Mouse (Mus musculus) erythroblast, embryonic 14.5 days (primary cell): ENCODE results near the gene Olfr549. TPM values are rescaled to one million over a fixed set of nuclear protein-coding genes. Genes with fewer than 3 reads are reported as not detected.

Source experiments
- H3K27me3 ChIP-seq: 2 replicates; pipeline ENCODE4 v1.6.1; 2012; ENCODE audit warnings: inconsistent platforms; ENCODE audit not compliant: control insufficient read depth
- H3K36me3 ChIP-seq: 2 replicates; pipeline ENCODE4 v1.6.1; 2012; ENCODE audit warnings: mild to moderate bottlenecking, inconsistent platforms; ENCODE audit not compliant: control insufficient read depth
- H3K4me1 ChIP-seq: 2 replicates; pipeline ENCODE4 v1.6.1; 2012; ENCODE audit warnings: inconsistent platforms; ENCODE audit not compliant: control insufficient read depth
- H3K4me3 ChIP-seq: replicated peaks from 2 replicates; pipeline ENCODE3; 2012; ENCODE audit warnings: moderate library complexity, mild to moderate bottlenecking, inconsistent platforms
- H3K9me3 ChIP-seq: 2 replicates; pipeline ENCODE4 v1.6.1; 2012; ENCODE audit warnings: low read length, inconsistent platforms, mixed read lengths; ENCODE audit not compliant: control insufficient read depth
- GATA1 ChIP-seq: IDR thresholded peaks from 2 replicates; pipeline ENCODE4 v1.6.1; 2012; ENCODE audit warnings: low read length, inconsistent platforms, mixed read lengths
- TAL1 ChIP-seq: IDR thresholded peaks from 3 replicates; pipeline ENCODE4 v1.6.1; 2012; ENCODE audit warnings: low read length, inconsistent platforms, mixed read lengths
- polyA plus RNA-seq: library from polyadenylated mRNA; stranded (reverse); fragments of >175 nt; gene quantifications from 2 replicates; pipeline ENCODE4 v1.2.3, GENCODE M21; 2012

Olfr549 gene
- polyA plus RNA-seq, 1 experiment, result not detected

- H3K4me3 ChIP-seq, result no peak within 1 kb of the TSS
- no peaks in the 10 kb centered on the region for H3K9me3 ChIP-seq
- TF ChIP-seq GATA1 (no peak), TAL1 (no peak)
- no peaks in the 10 kb centered on the region for H3K36me3 ChIP-seq
- no peaks in the 10 kb centered on the region for H3K27me3 ChIP-seq
- no peaks in the 10 kb centered on the region for H3K4me1 ChIP-seq
These were observed 21.5 kb downstream of the Olfr549 start, which contains the start of gene Olfr550 for GRCm38 (mm10) chr7:102571142-102571541. TSS of gene Olfr550 (plus strand) at chr7:102571442.

- Histone ChIP-seq H3K4me1 (no peaks in the 10 kb centered on the region), H3K9me3 (no peaks in the 10 kb centered on the region), H3K27me3 (no peaks in the 10 kb centered on the region), H3K36me3 (no peaks in the 10 kb centered on the region), H3K4me3 (no peak overlapping the region)
- TF ChIP-seq TAL1 (no peak), GATA1 (no peak)
These were observed 23.6 kb downstream of the Olfr549 start for GRCm38 (mm10) chr7:102573174-102573830.

GRCm38 (mm10) chr7:102575998-102576397, 26.3 kb downstream of the Olfr549 start:
- H3K4me3 ChIP-seq, result no peak overlapping the region
- H3K4me1 ChIP-seq, result no peaks in the 10 kb centered on the region
- no peaks in the 10 kb centered on the region for H3K27me3 ChIP-seq
- H3K9me3 ChIP-seq, result no peaks in the 10 kb centered on the region
- no peaks in the 10 kb centered on the region for H3K36me3 ChIP-seq
- no peak for TF ChIP-seq TAL1

DNA sequence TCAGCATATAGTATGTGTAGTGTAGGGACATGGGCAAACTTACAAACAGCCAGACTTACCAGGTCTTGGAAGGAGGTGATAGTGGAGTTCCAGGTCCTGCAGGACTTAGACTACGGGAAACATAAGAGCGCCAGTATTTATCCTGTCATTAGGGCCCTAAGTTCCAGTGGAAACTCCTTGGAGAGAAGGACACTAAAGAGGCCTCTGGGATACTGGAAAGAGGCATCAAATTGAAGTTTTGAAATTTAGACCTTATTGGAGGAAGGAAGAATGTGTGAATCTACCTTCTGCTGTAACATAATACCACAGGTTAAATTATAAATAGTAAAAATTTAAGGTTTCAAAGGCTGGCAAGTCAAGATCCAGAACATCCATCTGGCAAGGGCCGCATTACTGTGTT, 42.1 kb downstream of the Olfr549 start, which contains the start of gene Olfr551:
Gene Olfr551 (minus strand): TSS at position 101 of the 400 bp plus-strand sequence.
- no peaks in the 10 kb centered on the region for H3K36me3 ChIP-seq

GRCm38 (mm10) chr7:102597378-102598031, 47.8 kb downstream of the Olfr549 start, which contains the start of gene Olfr552:
TSS of gene Olfr552 (plus strand) at chr7:102597770.
- no peaks in the 10 kb centered on the region for H3K9me3 ChIP-seq
- no peaks in the 10 kb centered on the region for H3K36me3 ChIP-seq
- H3K27me3 ChIP-seq, result no peaks in the 10 kb centered on the region
- TF ChIP-seq GATA1 (no peak), TAL1 (no peak)
- no peak within 1 kb of the TSS for H3K4me3 ChIP-seq
- no peaks in the 10 kb centered on the region for H3K4me1 ChIP-seq

More for the DNA sequence above, 42.1 kb downstream of the Olfr549 start, which contains the start of gene Olfr551:
- Histone ChIP-seq H3K9me3 (no peaks in the 10 kb centered on the region), H3K4me3 (no peak within 1 kb of the TSS), H3K27me3 (no peaks in the 10 kb centered on the region), H3K4me1 (no peaks in the 10 kb centered on the region)
- TF ChIP-seq GATA1, result no peak
- TF ChIP-seq TAL1, result no peak

Other genes starting within 250 kb of the Olfr549 start
- 14.9 and 31.0 TPM in 2 replicates for gene Rrm1, start 108.2 kb upstream of the Olfr549 start, polyA plus RNA-seq
- not detected in 2 replicates for gene Olfr543, start 68.2 kb upstream of the Olfr549 start, polyA plus RNA-seq
- gene Olfr544, start 61.6 kb upstream of the Olfr549 start, polyA plus RNA-seq, result not detected in 2 replicates
- not detected in 2 replicates for gene Olfr545, start 50.3 kb upstream of the Olfr549 start, polyA plus RNA-seq
- gene Olfr547, start 15.1 kb upstream of the Olfr549 start, polyA plus RNA-seq, result not detected in 2 replicates
- not detected in 2 replicates for gene Olfr548-ps1, start 9.0 kb upstream of the Olfr549 start, polyA plus RNA-seq
- gene Trim21, start 15.6 kb downstream of the Olfr549 start, polyA plus RNA-seq, result 0.09 and 0.26 TPM in 2 replicates
- gene Olfr550, start 21.6 kb downstream of the Olfr549 start, polyA plus RNA-seq, result not detected in 2 replicates
- not detected in 2 replicates for gene Olfr551, start 42.0 kb downstream of the Olfr549 start, polyA plus RNA-seq
- gene Olfr552, start 47.9 kb downstream of the Olfr549 start, polyA plus RNA-seq, result not detected in 2 replicates
- gene Olfr553, start 68.3 kb downstream of the Olfr549 start, polyA plus RNA-seq, result not detected in 2 replicates
- not detected in 2 replicates for gene Olfr554, start 88.6 kb downstream of the Olfr549 start, polyA plus RNA-seq
- not detected in 2 replicates for gene Olfr555, start 109.0 kb downstream of the Olfr549 start, polyA plus RNA-seq
- gene Olfr556, start 115.0 kb downstream of the Olfr549 start, polyA plus RNA-seq, result not detected in 2 replicates
- 0.05 TPM in 1 of 2 replicates, not detected in the other for gene Trim68, start 137.5 kb downstream of the Olfr549 start, polyA plus RNA-seq
- not detected in 2 replicates for gene Olfr557, start 146.0 kb downstream of the Olfr549 start, polyA plus RNA-seq
- not detected in 2 replicates for gene Olfr558, start 152.3 kb downstream of the Olfr549 start, polyA plus RNA-seq
- gene Olfr33, start 169.2 kb downstream of the Olfr549 start, polyA plus RNA-seq, result not detected in 2 replicates
- gene Olfr559, start 177.6 kb downstream of the Olfr549 start, polyA plus RNA-seq, result not detected in 2 replicates
- gene Olfr560, start 209.5 kb downstream of the Olfr549 start, polyA plus RNA-seq, result not detected in 2 replicates
- gene Olfr78, start 209.6 kb downstream of the Olfr549 start, polyA plus RNA-seq, result 0.04 TPM in 1 of 2 replicates, not detected in the other
- not detected in 2 replicates for gene Olfr561, start 221.4 kb downstream of the Olfr549 start, polyA plus RNA-seq